Mouse (Mus musculus): Measurements from ENCODE around the gene Iscu.

Gene Iscu

GRCm38 (mm10) chr5:113789075-113789788 is 16.7 kb downstream of the Iscu start:
- DNase-seq (ENCODE audit: low read depth, low spot score), result no peak
- H3K27me3 ChIP-seq (ENCODE audit: control insufficient read depth, insufficient read depth, low read length, poor library complexity, severe bottlenecking), result no peaks in the 10 kb centered on the region
- H3K36me3 ChIP-seq (ENCODE audit: control insufficient read depth, insufficient read depth, low read length, poor library complexity, severe bottlenecking), result no peaks in the 10 kb centered on the region

GRCm38 (mm10) chr5:113790453-113791196 is 18.1 kb downstream of the Iscu start:
- H3K27me3 ChIP-seq (ENCODE audit: control insufficient read depth, insufficient read depth, low read length, poor library complexity, severe bottlenecking), result no peaks in the 10 kb centered on the region
- H3K36me3 ChIP-seq (ENCODE audit: control insufficient read depth, insufficient read depth, low read length, poor library complexity, severe bottlenecking), result no peaks in the 10 kb centered on the region
- no peak for DNase-seq (ENCODE audit: low read depth, low spot score)

DNA sequence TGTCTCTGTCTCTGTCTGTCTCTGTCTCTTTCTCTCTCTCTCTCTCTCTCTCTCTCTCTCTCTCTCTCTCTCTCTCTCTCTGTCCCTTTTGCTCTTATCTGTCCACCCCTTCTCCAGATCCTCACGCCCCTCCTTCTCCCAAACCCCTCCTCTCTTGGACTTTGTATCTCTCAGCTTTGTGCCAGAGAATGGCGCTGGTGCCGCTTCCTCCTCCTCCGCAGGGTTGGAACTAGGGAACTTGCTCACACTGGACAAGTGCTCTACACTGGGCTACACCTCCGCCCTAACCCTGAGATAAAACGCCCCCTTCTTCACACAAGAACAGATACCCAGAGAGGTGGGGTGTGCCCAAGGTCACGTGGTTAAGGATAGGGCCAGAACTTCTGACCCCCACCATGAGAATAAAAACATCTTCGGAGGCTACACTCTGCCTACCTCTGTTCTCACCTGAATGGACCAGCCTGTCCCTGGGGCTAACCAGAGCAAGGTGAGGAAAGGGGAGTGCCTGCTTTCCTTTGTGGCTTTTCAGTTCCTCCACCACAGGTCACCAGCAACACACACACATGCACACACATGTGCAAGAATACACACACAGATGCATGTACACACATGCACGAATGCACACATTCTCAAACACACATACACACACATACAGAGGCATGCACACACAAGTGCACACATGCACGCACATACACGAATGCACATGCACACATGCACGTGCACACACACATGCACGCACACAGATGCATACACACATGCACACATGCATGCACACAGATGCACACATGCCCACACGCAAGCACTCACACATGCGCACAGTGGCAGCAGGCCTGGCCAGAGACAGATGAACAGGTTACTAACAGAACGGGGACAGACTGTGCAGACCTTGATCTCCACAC is 18.9 kb downstream of the Iscu start:
- H3K36me3 ChIP-seq (ENCODE audit: control insufficient read depth, insufficient read depth, low read length, poor library complexity, severe bottlenecking), result no peaks in the 10 kb centered on the region
- DNase-seq (ENCODE audit: low read depth, low spot score), result no peak
- H3K27me3 ChIP-seq (ENCODE audit: control insufficient read depth, insufficient read depth, low read length, poor library complexity, severe bottlenecking), result no peaks in the 10 kb centered on the region

DNA sequence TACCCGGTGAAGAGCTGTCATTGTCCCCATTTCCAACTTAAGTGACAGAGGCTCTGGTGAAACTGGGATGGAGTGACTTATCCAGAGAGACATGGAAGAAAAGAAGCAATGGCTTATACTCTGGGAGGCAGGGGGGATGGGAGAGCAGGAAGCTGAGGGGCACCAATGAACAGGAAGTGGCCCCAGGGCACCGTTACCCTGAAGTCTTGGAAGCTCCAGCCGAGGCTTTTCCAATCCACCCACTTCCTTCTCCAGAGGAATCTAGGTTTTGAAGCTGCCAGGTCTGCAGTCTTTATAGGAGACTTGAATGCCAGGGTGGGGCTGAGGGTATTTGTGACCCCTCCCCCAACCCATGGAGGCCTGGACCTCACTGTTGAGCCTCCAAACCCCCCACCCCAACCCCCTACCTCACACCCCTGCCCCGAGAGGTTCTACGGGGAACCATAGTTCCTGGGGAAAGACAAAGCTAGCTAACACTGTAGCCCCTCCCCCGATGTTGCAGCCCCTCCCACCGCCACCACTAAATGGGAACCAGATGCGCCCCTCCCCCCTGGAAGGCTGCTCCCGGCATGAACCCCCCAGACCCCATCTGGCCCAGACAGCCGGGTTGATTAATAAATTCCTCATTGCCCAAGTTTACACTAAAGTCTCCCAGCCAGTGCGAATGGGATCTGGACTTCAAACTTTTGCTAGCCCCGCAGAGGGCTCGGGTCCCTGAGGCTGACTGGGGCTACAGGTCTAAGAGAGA is 24.0 kb downstream of the Iscu start:
- no peak for DNase-seq (ENCODE audit: low read depth, low spot score)
- H3K27me3 ChIP-seq (ENCODE audit: control insufficient read depth, insufficient read depth, low read length, poor library complexity, severe bottlenecking), result no peaks in the 10 kb centered on the region; the same call in 1 of the 2 replicates
- no peaks in the 10 kb centered on the region for H3K36me3 ChIP-seq (ENCODE audit: control insufficient read depth, insufficient read depth, low read length, poor library complexity, severe bottlenecking)

DNA sequence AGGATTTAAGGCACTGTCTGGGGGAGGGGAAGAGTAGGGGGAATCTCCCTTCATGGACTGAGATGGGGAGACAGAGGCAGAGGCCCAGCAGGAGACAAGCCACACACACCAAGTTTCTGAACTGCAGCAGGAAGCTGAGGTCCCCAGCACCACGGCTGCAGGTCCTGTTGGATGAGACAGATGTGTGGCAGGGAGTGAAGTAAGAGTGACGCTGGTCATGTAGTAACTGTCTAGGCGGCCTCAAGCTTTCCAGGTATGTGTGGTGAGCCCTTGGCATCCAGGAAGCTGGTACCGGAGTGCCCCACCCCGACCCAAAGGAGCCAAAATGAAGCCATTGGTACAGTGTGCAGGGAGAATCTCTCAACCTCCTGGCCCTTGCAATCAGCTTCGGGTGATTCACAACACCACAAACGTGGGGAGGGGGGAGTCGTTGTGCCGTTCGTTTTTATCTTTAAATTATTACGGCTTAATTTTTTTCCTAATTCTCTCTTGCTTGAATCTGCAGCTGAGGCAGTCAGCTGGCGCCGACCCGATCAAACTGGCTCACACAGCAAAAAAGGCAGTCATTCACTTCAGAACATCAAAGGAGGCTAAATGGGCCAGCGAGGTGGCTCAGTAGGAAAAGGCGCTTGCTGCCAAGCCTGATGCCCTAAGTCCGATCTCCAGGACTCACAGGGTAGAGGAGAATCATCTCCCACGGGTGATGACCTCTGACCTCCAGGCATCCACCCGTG is 24.8 kb downstream of the Iscu start:
- no peak for DNase-seq (ENCODE audit: low read depth, low spot score)
- H3K36me3 ChIP-seq (ENCODE audit: control insufficient read depth, insufficient read depth, low read length, poor library complexity, severe bottlenecking), result no peaks in the 10 kb centered on the region
- H3K27me3 ChIP-seq (ENCODE audit: control insufficient read depth, insufficient read depth, low read length, poor library complexity, severe bottlenecking), result no peaks in the 10 kb centered on the region; the same call in 1 of the 2 replicates

DNA sequence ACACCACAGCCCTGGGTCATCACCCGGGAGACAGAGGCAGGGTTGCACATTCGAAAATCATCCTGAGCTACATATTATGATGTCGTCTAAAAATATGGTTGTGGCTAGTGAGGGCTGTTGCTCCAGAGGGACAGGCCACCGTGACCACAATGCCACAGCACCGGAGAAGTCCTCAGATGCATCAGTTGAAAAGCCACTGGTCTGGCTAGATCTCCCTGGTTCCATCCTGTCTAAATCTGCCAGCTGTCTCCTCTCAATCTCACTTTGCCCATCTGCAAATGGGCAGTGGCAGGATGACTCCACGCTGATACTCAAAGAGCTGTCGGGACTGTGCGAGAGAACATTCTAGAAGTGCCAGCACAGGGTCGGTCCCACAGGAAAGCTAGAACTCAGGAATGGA is 26.0 kb downstream of the Iscu start:
- DNase-seq (ENCODE audit: low read depth, low spot score), result no peak
- no peaks in the 10 kb centered on the region for H3K36me3 ChIP-seq (ENCODE audit: control insufficient read depth, insufficient read depth, low read length, poor library complexity, severe bottlenecking)

GRCm38 (mm10) chr5:113799691-113800090 is 27.1 kb downstream of the Iscu start:
- Histone ChIP-seq H3K27me3 (ENCODE audit: control insufficient read depth, insufficient read depth, low read length, poor library complexity, severe bottlenecking) (no peaks in the 10 kb centered on the region; the same call in 1 of the 2 replicates), H3K36me3 (ENCODE audit: control insufficient read depth, insufficient read depth, low read length, poor library complexity, severe bottlenecking) (no peaks in the 10 kb centered on the region)
- DNase-seq (ENCODE audit: low read depth, low spot score), result no peak

More for the DNA sequence above, 26.0 kb downstream of the Iscu start:
- H3K27me3 ChIP-seq (ENCODE audit: control insufficient read depth, insufficient read depth, low read length, poor library complexity, severe bottlenecking), result no peaks in the 10 kb centered on the region; the same call in 1 of the 2 replicates

DNA sequence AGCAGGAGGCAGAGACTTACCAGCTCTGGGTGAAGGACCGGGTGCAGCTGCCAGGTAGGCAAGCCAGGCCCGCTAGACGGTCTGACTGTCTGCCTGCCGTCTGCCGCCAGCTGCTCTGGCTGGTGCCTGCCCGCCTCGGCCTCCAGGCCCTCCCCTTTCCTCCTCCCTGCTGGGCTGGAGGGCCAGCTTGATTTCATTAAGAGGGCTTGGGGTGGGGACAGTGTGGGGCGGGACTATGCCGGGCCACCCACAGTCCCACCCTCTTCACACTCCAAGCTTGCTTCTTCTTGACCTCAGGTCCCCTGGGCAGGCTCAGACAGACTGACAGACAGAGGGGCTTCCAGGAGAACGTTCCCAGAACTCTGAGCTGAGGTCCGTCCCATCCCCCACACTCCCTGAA is 27.7 kb downstream of the Iscu start, which contains the start of gene Tmem119:
TSS of gene Tmem119 (minus strand) at position 237 of the 400 bp plus-strand sequence.
- no peaks in the 10 kb centered on the region; the same call in 1 of the 2 replicates for H3K27me3 ChIP-seq (ENCODE audit: control insufficient read depth, insufficient read depth, low read length, poor library complexity, severe bottlenecking)
- no peak for DNase-seq (ENCODE audit: low read depth, low spot score)
- H3K36me3 ChIP-seq (ENCODE audit: control insufficient read depth, insufficient read depth, low read length, poor library complexity, severe bottlenecking), result no peaks in the 10 kb centered on the region

DNA sequence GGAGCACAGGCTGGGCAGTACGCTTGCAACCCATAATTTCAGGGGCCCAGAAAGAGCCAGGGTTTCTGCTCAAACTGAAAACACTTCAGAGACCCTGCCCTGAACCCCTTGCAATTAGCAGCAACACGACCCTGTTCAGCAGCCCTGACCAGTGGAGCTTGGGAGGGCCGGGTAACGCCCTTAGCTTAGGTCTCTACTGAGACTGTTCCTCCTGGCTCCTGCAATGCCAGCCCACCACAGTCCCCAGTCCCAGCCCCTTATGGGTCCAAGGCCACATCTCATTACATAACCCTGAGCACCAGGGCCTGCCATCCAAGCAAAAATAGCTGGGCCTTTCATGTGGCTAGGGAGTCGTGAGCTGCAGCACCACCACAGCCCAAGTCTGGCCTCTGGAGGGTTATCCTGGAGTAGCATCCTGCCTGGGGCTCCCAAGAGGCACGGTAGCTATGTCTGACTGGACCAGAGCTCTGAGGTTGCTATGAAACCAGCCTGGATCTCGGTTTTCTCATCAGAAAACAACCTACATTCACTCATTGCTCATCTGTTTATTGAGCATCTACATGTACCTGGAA is 31.9 kb downstream of the Iscu start:
- Histone ChIP-seq H3K27me3 (ENCODE audit: control insufficient read depth, insufficient read depth, low read length, poor library complexity, severe bottlenecking) (no peaks in the 10 kb centered on the region; the same call in 1 of the 2 replicates), H3K36me3 (ENCODE audit: control insufficient read depth, insufficient read depth, low read length, poor library complexity, severe bottlenecking) (no peaks in the 10 kb centered on the region)
- no peak for DNase-seq (ENCODE audit: low read depth, low spot score)

DNA sequence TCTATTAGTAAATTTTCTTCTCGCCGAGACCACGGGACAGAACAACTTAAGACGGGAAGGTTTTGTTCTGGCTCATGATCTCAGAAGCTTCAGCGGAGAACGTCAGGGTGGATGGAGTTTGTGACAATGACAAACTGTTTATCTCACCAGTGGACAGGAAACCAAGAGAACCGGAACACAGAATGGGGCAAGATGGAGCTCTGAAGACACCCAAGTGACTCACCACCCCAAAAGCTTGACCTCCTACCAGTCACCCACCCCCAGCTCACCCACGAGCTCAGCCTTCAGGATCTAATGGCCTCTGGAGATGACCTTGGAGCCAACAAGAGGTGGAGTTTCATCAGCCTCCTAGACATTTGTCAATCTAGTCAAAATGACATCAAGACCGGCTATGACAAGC is 32.8 kb downstream of the Iscu start:
- no peaks in the 10 kb centered on the region for H3K36me3 ChIP-seq (ENCODE audit: control insufficient read depth, insufficient read depth, low read length, poor library complexity, severe bottlenecking)
- DNase-seq (ENCODE audit: low read depth, low spot score), result no peak
- no peaks in the 10 kb centered on the region; the same call in 1 of the 2 replicates for H3K27me3 ChIP-seq (ENCODE audit: control insufficient read depth, insufficient read depth, low read length, poor library complexity, severe bottlenecking)

GRCm38 (mm10) chr5:113806414-113806813 is 33.9 kb downstream of the Iscu start:
- no peak for DNase-seq (ENCODE audit: low read depth, low spot score)
- Histone ChIP-seq H3K27me3 (ENCODE audit: control insufficient read depth, insufficient read depth, low read length, poor library complexity, severe bottlenecking) (no peaks in the 10 kb centered on the region), H3K36me3 (ENCODE audit: control insufficient read depth, insufficient read depth, low read length, poor library complexity, severe bottlenecking) (no peaks in the 10 kb centered on the region)

DNA sequence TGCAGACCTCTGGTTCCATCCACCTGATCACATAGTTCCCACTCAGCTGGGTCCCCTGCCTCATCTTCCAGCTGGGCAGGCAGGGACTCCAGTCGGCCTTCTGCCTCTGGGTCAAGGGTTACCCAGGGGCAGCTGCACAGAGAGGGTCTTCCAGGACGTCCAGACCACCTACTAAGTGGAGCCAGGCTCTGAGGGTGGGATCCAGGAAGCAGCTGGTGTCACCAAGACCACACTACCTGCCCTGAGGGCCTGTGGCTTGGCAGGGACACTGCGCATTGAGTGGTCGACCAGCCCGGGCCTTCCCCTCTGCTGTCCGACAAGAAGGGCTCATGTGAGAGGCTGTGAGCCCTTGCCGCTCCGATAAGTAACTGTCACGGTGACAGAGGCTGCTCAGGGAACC is 35.2 kb downstream of the Iscu start:
- DNase-seq (ENCODE audit: low read depth, low spot score), result no peak
- Histone ChIP-seq H3K36me3 (ENCODE audit: control insufficient read depth, insufficient read depth, low read length, poor library complexity, severe bottlenecking) (no peaks in the 10 kb centered on the region), H3K27me3 (ENCODE audit: control insufficient read depth, insufficient read depth, low read length, poor library complexity, severe bottlenecking) (no peaks in the 10 kb centered on the region)

DNA sequence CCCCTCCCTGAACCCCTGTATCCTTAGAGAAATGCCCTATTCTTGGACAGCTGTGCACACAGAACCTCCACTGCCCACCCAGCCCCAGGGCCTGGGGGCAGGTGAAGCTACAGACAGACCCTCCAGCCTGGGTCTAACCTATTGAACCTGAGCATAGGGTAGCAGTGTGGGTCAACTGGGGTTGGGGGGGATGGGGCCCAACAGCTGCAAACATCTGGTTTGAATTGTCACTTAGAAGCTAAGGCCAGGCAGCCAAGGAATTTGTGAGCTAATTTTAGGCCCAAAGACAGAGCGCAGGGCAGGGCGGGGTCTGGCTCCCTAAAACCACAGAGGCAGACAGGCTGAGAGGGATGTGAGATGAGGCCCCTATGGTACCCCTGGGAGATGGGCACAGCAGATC is 35.6 kb downstream of the Iscu start:
- no peaks in the 10 kb centered on the region for H3K27me3 ChIP-seq (ENCODE audit: control insufficient read depth, insufficient read depth, low read length, poor library complexity, severe bottlenecking)
- H3K36me3 ChIP-seq (ENCODE audit: control insufficient read depth, insufficient read depth, low read length, poor library complexity, severe bottlenecking), result no peaks in the 10 kb centered on the region
- no peak for DNase-seq (ENCODE audit: low read depth, low spot score)
